Mouse (Mus musculus) left cerebral cortex, postnatal 25 days (tissue): ENCODE results near the gene Katnbl1. TPM values are rescaled to one million over a fixed set of nuclear protein-coding genes. Genes with fewer than 3 reads are reported as not detected.
A peak's percentile ranks its signal among the peaks of the same experiment; 100 is the strongest.
"Not testable (repeated sequence)": the region's sequence is repeated elsewhere in the genome, so short reads cannot be mapped to it uniquely, and the experiment has no call there.

Experiments
- DNase-seq, 2 experiments: peaks; one replicate each; pipeline ENCODE4 v3.0.0; 2022; ENCODE audit warnings: low spot score in 2 of 2, mixed read lengths in 1 of 2
- intact Hi-C: fragments of 180-260 bp; cut with DNase I; formaldehyde crosslinking; loops from one replicate; pipeline ENCODE4 v1.15.1; 2025
- total RNA-seq, 2 experiments: library from RNA; stranded (reverse); gene quantifications; 2 replicates each; pipeline ENCODE4 v1.2.3; 2021

Katnbl1 gene
- total RNA-seq, 2 experiments from 2014 or later = 13.2 to 13.8 TPM

DNA sequence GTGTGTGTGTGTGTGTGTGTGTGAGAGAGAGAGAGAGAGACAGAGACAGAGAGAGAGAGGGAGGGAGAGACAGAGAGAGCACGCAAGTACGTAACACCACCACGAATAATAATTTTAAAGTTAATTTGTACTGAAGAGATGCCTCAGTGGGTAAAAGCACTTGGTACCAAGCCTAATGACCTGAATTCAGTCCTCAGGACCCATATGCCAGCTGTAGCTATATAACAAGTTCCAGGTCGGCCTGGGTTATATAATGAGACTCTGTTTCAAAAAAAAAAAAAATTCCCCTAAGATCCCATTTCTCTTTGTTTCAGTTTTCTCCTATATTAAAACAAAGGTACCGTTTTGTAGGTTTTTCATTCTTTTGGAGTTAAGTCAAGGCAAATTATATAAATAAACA is 11.8 kb downstream of the Katnbl1 start:
- no peak for DNase-seq
- intact Hi-C loops = no loop called here

DNA sequence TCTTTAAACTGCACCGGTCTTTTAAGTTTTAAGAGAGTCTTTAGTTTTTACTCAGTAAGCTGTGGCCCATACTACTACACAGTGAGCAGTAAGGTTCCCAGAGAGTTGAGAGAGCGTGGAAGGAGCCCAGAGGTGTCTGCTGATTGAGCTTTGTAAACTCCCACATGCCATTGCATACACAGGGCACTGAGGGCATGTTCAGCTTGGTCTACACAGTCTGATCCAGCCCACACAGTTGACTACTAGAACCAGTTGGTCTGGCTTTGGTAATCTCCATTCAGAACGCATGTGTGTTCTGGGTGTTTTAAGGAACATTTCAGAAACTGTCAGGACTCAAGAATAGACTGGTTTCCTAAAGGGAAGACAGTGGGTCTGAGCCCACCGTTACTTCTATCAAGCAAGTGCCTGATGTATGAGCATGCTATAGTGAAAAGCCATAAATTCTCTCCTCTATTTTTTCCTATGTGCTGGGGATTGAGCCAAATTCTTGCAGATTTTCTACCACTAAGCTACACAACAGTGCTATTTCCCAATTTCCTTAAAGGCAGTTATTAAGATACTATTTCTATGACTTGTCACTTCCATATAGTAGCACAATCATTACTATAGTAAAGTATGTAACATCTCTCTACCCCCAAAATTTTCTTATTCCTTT is 12.5 kb downstream of the Katnbl1 start:
- intact Hi-C loops = no loop called here
- no peak for DNase-seq

DNA sequence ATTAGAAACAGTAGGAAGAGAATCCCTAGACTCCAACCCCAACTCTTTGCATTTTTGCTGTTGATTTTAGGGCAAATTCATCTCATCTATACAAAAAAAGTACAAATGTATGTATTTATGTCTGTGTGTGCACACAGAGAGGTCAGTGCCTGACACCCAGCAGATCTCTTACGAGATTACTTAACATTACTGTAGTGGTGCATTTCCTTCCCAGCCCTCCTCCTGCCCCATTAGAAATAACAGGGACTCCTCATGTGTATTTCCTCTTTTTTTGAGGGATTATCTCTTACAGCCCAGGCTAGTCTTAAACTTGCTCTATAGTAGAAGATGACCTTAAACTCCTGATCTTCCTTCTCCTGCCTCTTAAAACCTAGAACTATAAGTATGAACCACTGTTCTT is 13.7 kb downstream of the Katnbl1 start:
- intact Hi-C loops = no loop called here
- no peak for DNase-seq

DNA sequence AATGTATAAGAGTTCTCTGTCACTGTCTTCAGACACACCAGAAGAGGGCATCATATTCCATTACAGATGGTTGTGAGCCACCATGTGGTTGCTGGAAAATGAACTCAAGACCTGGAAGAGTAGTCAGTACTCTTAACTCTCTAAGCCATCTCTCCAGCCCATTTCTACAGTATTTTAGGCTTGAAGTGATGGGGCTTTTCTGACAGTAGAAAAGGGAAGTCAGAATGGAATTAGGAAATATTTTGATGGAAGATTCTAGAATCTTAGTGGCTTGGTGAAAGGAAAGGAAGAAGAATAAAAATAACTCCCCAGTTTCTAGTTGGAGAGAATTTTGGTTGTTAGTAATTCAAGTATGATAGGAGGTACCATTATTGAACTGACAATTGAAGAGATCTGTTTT is 14.9 kb downstream of the Katnbl1 start:
- DNase-seq = no peak
- intact Hi-C loops = no loop called here

DNA sequence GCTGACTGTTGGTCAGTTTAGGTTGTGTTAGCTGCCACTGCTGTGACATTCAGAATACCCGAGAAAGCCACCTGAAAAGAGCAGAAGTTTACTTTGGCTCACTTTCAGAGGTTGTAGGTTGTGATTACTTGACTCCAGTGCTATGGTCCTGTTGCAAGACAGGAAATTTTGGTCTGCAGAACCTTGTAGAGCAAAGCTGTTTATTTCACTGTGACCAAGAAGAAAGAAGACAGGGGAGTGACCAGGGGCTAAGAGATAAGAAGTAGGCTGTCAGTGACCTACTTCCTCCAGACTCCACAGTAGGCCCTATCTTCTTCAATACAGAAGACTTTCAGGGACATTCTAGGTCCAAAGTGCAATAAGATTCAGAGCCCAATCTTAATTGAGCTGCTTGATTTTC is 17.6 kb downstream of the Katnbl1 start:
- intact Hi-C loops = no loop called here
- no peak for DNase-seq

DNA sequence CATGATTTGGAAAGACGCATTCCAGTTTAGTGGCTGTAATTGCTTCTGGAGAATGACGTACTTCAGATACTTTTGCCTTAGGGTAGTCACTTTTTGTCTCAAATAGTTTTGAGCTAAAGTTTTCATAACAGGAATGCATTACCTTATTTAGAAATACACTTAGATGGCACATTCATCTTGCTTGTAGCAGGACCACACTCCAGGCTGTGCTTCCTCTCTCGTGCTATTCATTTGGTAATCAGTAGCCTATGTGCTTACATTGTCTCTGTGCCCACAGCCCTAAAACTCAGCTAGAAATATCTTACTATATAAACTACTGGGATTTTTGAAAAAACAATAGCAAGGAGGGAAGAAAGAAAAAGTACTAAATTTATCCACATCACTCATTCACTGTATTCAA is 28.0 kb downstream of the Katnbl1 start:
- DNase-seq = no peak
- intact Hi-C loops = no loop called here

DNA sequence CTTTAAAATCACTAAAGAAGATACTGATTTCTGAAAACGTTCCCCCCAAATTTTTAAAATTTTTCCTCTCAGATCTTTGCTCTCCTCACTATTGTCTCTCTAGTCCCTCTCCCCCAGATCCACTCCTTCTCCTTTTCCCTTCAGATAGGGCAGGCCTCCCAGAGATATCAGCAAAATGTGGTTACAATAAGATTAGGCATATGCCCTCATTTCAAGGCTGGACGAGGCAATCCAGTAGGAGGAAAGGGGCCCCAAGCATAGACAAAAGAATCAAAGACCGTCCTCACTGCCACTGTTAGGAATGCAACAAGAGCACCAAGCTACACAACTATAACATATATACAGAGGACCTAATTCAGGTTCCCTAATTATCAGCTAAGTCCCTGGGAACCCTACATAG is 46.3 kb downstream of the Katnbl1 start:
- no peak for DNase-seq
- intact Hi-C loops = no loop called here

DNA sequence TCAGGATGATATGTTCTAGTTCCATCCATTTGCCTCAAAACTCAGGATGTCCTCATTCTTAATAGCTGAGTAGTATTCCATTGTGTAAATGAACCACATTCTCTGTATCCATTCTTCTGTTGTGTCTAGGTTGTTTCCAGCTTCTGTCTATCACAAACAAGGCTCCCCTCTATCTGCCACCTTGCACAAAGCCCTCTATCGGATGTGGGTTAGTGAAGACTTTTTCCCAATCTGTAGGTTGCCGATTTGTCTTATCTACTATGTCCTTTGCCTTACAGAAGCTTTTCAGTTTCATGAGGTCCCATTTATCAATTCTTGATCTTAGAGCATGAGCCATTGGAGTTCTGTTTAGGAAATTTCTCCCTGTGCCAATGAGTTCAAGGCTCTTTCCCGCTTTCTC is 49.5 kb downstream of the Katnbl1 start:
- DNase-seq, intact Hi-C loops: not testable (repeated sequence)

DNA sequence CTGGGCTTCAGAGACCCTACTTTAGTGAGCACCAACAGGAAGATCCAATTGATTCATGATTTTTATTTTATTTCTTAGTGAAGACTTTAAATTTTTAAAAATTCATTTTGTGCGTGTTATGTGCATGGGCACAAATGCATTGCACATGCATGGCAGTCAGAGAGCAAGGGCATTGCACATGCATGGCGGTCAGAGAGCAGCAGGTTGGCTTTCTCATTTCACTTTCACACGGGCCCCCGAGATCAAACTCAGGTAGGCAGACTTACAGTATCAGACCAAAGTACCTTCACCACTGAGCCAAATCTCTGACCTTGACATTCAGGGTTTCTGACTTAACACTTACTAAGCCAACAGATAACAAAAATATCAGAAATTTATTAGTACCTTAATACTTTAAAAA is 50.7 kb downstream of the Katnbl1 start:
- DNase-seq = no peak
- intact Hi-C loops = no loop called here

DNA sequence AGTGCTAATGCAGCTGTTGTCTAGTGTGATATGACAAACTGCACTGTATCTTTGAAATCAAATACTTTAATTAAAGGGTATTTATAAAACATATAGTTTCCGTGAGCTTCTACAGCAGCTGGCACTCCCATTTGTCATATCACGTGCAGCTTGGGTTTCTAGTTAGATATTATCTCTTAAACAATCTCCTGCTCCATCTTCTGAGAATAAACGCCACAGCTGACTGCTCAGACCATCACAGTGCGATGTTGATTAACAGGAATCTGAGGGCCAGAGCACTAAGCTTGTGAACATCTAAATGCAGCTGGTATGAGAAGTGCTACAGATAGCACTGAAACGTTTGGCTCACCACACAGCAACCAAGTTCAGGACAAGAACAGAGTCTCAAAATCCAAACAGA is 51.4 kb downstream of the Katnbl1 start:
- DNase-seq = no peak
- intact Hi-C loops = no loop called here

DNA sequence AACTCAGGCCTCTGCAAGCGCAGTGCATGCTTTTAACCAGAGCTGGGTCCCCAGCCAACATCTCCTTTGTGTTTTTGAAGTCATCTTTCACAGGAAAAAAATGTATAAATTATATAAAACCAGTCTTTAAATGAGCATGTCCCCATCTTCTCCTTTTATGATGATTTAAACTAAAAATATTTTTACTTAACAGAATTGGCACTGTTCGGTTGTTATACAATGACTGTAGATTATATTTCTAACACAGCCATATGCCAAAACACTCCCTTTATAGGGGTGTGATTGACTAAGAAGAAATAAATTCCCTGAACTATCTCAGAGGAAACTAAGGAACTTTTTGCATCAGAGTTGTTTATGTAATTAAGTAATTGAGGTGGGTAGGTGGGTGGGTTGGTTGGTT is 53.5 kb downstream of the Katnbl1 start:
- intact Hi-C loops = no loop called here
- DNase-seq = peak in 1 of 2 experiments; percentile 58

DNA sequence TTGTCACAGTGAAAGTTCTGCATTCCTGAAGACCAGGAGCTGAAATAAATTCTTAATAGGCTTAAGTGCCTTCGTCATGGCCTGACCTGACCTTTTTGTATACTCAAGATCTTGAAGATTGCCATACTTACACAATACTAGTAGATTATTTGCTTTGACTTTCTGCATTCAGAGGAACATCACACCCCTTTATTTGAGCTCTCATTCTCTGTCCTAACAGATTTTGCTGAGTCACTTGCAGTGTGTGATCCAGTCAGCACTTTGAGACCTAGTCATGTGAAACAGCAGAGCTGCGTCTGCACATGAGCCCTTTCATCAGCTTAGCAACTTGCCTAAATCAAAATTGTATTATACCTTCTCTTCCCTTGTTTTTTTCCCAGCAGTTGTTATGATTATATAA is 54.3 kb downstream of the Katnbl1 start:
- DNase-seq = peak in 1 of 2 experiments; percentile 31
- intact Hi-C loops = no loop called here

DNA sequence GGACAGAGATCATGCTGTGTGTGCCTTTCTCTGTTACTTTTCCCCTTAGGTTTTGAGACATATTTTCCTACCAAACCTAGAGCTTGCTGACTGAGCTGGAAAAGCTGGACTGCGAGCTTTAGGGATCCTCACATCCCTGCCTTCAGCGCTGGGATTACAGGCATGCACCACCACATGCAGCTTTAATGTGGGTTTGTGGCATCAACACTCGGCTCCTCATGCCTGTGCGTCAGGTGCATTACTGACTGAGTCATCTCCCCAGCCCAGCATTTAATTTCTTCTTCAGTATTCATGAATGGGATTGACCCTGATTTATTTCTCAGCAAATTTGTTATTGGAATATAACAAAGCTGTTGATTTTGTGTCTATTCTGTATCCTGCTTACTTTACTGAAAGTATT is 57.3 kb downstream of the Katnbl1 start:
- intact Hi-C loops = no loop called here

DNA sequence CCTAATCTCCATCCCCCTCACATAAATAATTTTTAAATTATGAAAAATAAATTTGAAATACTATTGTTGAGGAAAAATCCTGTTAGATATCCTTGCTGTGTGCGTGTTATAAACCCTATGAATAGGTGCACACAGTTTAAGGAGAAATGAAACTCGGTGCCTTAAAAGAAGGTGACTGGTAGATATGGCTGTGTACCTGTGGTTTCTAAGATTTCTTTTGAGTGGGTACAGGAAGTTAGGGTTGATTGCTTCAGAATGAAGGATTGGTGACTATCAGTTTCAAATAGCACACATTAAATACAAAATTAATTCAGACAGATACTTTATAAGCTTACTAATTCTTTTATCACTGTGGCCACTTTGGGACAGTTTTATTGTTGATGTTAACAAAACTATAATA is 58.6 kb downstream of the Katnbl1 start:
- intact Hi-C loops = no loop called here
- no peak for DNase-seq

More for the DNA sequence above, 57.3 kb downstream of the Katnbl1 start:
- peak in 1 of 2 experiments; percentile 9 for DNase-seq

DNA sequence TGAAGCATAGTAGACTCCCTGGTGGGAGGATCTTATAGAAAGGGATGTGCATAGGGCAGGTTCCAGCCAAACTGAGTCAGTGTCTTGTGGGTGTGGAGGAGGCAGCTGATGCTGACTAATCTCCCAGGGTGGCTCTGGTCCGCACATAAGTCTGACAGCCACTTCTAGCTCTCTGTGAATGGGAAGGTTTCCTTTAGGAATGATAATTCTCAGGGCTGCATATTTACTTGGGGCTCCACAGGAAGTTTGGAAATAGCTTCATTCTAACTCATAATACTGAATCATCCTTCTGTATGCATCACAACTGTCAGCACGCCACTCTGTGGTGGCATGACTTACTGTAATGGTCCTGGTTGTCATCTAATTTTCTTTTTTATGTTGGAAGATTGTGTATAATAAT is 64.5 kb downstream of the Katnbl1 start:
- intact Hi-C loops = no loop called here
- peak; percentile 20 to 85 for DNase-seq

DNA sequence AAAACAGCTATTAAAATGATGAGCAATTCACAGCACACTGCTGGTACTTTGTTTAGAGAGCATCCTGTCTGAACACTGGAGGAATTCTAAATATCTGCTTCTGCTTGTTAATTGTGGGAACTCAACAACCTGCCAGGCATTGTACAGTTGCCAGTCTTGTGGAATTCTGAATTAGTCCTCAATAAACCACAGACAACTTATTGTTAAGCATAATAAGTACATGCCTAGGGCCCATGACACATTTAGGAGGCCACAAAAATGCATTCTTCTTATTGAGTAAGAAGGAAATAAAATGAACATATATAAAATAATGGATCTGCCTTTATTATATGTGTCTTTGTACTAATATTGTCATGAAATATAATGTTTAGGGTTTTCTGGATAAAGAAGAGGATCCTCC is 66.5 kb downstream of the Katnbl1 start:
- intact Hi-C loops = no loop called here
- no peak for DNase-seq

DNA sequence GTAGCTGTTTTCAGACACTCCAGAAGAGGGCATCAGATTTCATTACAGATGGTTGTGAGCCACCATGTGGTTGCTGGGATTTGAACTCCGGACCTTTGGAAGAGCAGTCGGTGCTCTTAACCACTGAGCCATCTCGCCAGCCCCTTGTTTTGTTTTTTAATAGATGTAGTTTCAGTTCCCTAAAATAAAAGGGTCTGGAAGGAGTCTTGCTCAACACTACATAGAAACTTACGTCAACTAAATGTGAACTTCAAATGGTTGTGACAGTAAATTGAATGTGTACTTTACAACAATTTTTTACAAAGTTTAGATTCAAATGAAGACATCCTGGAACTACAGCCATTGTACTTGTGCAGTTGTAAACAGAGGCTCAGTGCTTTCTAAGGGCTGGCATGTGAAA is 69.0 kb downstream of the Katnbl1 start:
- intact Hi-C loops, DNase-seq: not testable (repeated sequence)

DNA sequence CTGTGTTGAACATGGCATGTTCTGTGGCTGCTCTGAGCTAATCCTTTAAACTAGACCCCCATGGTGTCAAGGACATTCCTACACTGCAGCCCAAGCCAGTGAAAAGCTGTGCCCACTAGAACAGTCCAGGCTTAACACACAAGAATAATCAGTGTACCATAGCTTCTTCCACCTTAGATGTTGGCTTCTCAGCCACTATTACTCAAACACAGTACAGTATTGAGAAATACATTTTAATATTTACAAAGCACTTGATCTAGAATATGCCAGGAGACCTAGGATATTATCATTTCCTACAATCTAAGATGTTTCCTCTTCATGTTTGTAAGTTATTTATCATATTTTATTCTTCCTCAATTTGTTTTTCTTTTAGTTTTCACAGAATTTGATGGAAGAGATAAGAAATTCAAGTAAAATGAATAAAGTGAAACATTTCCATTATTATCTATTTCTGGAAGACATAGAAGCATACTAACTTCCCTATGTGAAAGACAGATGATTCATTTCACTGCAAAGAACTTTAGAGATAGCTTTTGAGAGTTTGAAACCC is 69.6 kb downstream of the Katnbl1 start:
- DNase-seq = no peak
- intact Hi-C loops = no loop called here

DNA sequence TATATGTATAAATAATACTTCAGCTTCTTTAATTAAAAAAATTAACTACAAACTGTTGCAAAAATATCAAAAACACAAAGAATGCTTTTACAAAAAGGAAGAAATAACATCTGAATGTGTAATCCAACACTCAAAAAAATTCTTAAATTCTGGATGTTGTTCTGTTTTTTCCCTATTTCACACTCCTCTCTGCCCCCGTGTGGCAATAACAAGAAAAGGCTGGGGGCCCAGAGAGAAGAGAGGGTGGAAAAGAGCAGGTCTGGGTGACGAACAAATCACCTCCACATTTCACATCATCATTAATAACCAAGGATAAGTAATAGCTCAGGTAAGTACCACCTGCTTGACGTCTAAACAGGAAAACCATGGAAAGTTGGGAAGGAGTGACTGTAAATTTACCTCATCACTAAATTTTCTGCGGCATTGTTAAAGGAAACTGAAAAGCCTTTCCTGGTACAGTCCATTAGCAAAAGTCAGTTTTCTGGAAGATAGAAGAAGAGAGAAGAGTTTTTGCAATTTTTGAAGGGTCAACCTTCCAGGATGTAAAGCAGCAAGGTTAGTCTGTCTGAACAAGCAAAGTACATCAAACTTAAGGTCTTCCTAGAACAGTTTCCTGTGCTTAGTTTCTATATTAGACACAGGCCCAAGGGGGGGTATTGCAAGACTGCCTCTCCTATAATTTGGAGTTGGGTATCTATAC is 70.7 kb downstream of the Katnbl1 start:
- DNase-seq = no peak
- intact Hi-C loops = no loop called here

DNA sequence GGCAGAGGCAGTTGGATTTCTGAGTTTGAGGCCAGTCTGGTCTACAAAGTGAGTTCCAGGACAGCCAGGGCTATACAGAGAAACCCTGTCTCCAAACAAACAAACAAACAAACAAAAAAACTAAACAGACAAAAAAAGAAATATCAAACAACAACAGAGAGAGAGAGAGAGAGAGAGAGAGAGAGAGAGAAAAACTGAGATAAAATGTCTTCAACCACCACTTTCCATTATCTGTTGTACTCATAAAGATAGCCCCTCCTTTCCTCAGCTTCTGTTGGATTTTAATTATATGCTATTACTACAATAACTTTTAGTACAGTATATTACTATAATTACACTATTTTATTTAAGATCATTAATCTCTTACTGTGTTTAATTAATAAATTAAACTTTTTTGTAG is 73.5 kb downstream of the Katnbl1 start:
- DNase-seq, intact Hi-C loops: not testable (repeated sequence)
